Mouse (Mus musculus): ENCODE data around the gene Vmac. TPM values are rescaled to one million over a fixed set of nuclear protein-coding genes. Genes with fewer than 3 reads are reported as not detected.
A peak's percentile ranks its signal among the peaks of the same experiment; 100 is the strongest.

Gene Vmac
- polyA plus RNA-seq (2015; fragmentation: Nextera tagmentation; extraction: Ambion mirVana): 15.5 and 18.2 TPM in 2 replicates

DNA sequence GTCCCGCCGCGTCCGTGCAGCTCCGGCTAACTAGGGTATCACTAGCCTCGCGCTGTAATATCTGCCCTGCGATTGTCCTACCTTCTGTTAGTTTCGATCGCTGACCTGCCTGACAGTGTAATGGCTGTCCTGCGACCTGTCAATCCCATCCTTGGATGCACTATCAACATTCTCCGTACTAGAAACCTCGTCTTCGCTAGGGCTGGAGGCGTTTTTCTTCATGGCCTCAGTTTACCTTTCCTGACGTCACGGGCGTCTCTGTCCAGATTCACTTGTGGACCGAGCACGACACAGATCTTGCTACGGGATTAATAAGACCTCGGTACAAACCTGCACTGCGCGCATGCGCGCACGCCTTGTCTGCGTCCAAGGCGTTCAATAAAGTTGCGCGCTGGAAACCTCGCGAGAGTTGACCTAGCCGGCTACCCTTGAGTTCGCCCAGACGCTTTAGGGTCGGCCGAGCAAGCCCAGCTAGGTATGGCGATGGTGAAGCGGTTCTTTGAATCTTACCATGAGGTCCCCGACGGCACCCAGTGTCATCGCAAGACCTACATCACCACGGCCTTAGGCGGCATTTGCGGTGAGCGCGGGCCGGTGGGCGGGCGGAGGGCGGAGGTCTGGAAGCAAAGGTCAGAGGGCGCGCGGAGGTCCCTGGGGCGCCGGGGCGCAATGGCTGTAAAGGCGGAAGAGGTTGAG is at the start of gene Vmac, which contains the start of gene Ndufa11:
Vmac (minus strand) TSS at position 660 of the 696 bp plus-strand sequence.
Ndufa11 (plus strand) TSS at position 405 of the 696 bp plus-strand sequence.
- Histone ChIP-seq H3K4me2 (replicated peaks) (peak within 1 kb of the TSS; percentile 83), H3K4me1 (replicated peaks) (peaks cover 36% of the 10 kb centered on the region), H3K4me3 (replicated peaks) (peak within 1 kb of the TSS; percentile 84), H3K27me3 (no peaks in the 10 kb centered on the region), H3K36me3 (peaks cover 26% of the 10 kb centered on the region), H3K27ac (peak within 1 kb of the TSS; percentile 87), H3K9me3 (no peaks in the 10 kb centered on the region), H3K9ac (replicated peaks) (peak within 1 kb of the TSS; percentile 93)
- under 1% methylated on average over 59 of the region's 59 CpGs for WGBS
- ATAC-seq: peak; percentile 77

- H3K9ac ChIP-seq (replicated peaks): no peak overlapping the region
- no peak for ATAC-seq
- H3K36me3 ChIP-seq: peaks cover 53% of the 10 kb centered on the region
- H3K27me3 ChIP-seq: no peaks in the 10 kb centered on the region
- H3K4me2 ChIP-seq (replicated peaks): no peak overlapping the region
- peaks cover 26% of the 10 kb centered on the region for H3K4me1 ChIP-seq (replicated peaks)
- no peak overlapping the region for H3K27ac ChIP-seq
- no peaks in the 10 kb centered on the region for H3K9me3 ChIP-seq
- over 99% methylated on average over 27 of the region's 27 CpGs for WGBS
- no peak overlapping the region for H3K4me3 ChIP-seq (replicated peaks)
Measured at GRCm38 (mm10) chr17:56766631-56767405, 49.0 kb upstream of the Vmac start.

- peak overlapping the region; percentile 72 for H3K4me2 ChIP-seq (replicated peaks)
- peaks cover 30% of the 10 kb centered on the region for H3K4me1 ChIP-seq (replicated peaks)
- H3K9ac ChIP-seq (replicated peaks): peak overlapping the region; percentile 73
- peak overlapping the region; percentile 72 for H3K4me3 ChIP-seq (replicated peaks)
- H3K27me3 ChIP-seq: peaks cover 11% of the 10 kb centered on the region
- H3K9me3 ChIP-seq: no peaks in the 10 kb centered on the region
- WGBS: 60% methylated on average over 12 of the region's 12 CpGs
- H3K27ac ChIP-seq: peak overlapping the region; percentile 94
- peaks cover 39% of the 10 kb centered on the region for H3K36me3 ChIP-seq
- peak; percentile 14 for ATAC-seq
Measured at GRCm38 (mm10) chr17:56765431-56765830, 47.6 kb upstream of the Vmac start.

- Histone ChIP-seq H3K9ac (replicated peaks) (peak within 1 kb of the TSS; percentile 73), H3K36me3 (peaks cover 32% of the 10 kb centered on the region), H3K9me3 (no peaks in the 10 kb centered on the region), H3K27ac (peak within 1 kb of the TSS; percentile 94), H3K4me2 (replicated peaks) (peak within 1 kb of the TSS; percentile 72), H3K4me1 (replicated peaks) (peaks cover 30% of the 10 kb centered on the region), H3K27me3 (peaks cover 19% of the 10 kb centered on the region), H3K4me3 (replicated peaks) (peak within 1 kb of the TSS; percentile 72)
- peak; percentile 85 for ATAC-seq
- 1% methylated on average over 57 of the region's 58 CpGs for WGBS
Measured at GRCm38 (mm10) chr17:56764474-56765354, 46.9 kb upstream of the Vmac start, which contains the start of gene Dus3l. Gene Dus3l (plus strand): TSS chr17:56764757.

- Histone ChIP-seq H3K4me3 (replicated peaks) (peak overlapping the region; percentile 72), H3K27ac (peak overlapping the region; percentile 94), H3K4me2 (replicated peaks) (peak overlapping the region; percentile 72), H3K9ac (replicated peaks) (no peak overlapping the region), H3K27me3 (peaks cover 28% of the 10 kb centered on the region), H3K9me3 (no peaks in the 10 kb centered on the region), H3K4me1 (replicated peaks) (peaks cover 30% of the 10 kb centered on the region), H3K36me3 (peaks cover 23% of the 10 kb centered on the region)
- WGBS: 76% methylated on average over 8 of the region's 8 CpGs
- ATAC-seq: no peak
Measured at GRCm38 (mm10) chr17:56763741-56764250, 46.0 kb upstream of the Vmac start.

- H3K4me2 ChIP-seq (replicated peaks): peak overlapping the region; percentile 65
- H3K36me3 ChIP-seq: peaks cover 15% of the 10 kb centered on the region
- no peaks in the 10 kb centered on the region; the same call in 1 of the 2 replicates for H3K9me3 ChIP-seq
- no peak overlapping the region for H3K4me3 ChIP-seq (replicated peaks)
- no peak overlapping the region for H3K9ac ChIP-seq (replicated peaks)
- H3K27ac ChIP-seq: peak overlapping the region; percentile 95
- 47% methylated on average over 27 of the region's 27 CpGs for WGBS
- peaks cover 35% of the 10 kb centered on the region for H3K27me3 ChIP-seq
- H3K4me1 ChIP-seq (replicated peaks): peaks cover 30% of the 10 kb centered on the region
- no peak for ATAC-seq
Measured at GRCm38 (mm10) chr17:56762769-56763731, 45.2 kb upstream of the Vmac start.

DNA sequence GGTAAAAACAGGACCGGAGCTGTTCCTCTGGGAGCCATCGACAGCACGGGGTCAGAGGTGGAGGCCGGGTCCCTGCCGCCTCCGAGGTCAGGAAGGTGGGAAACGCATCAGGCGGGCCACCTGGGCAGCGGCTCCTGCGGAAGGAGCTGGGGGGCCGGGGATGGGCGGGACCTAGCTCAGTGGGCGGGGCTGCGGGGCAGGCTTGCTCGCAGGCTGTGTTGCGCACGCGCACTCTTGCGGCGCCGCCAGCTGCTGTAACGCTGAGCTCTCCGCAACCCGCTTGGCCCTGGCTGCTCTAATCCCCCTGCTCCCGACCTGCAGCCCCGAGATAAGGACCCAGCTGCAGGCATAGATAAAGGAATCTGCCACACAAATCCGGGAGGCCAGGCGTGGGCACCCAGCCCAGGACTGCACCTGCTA is 44.2 kb upstream of the Vmac start:
- Histone ChIP-seq H3K4me1 (replicated peaks) (peaks cover 38% of the 10 kb centered on the region), H3K9me3 (no peaks in the 10 kb centered on the region; the same call in 1 of the 2 replicates), H3K4me3 (replicated peaks) (peak overlapping the region; percentile 51), H3K9ac (replicated peaks) (peak overlapping the region; percentile 69), H3K27ac (peak overlapping the region; percentile 95), H3K36me3 (peaks cover 6% of the 10 kb centered on the region), H3K27me3 (peaks cover 45% of the 10 kb centered on the region), H3K4me2 (replicated peaks) (peak overlapping the region; percentile 65)
- peak; percentile 44 for ATAC-seq
- WGBS: under 1% methylated on average over 28 of the region's 28 CpGs

GRCm38 (mm10) chr17:56761077-56761476 is 43.3 kb upstream of the Vmac start:
- WGBS: 76% methylated on average over 3 of the region's 3 CpGs
- Histone ChIP-seq H3K4me2 (replicated peaks) (0 out of 2 replicates have a peak overlapping the region, but pooled peaks have one; percentile 65), H3K36me3 (no peaks in the 10 kb centered on the region), H3K9ac (replicated peaks) (no peak overlapping the region), H3K4me3 (replicated peaks) (no peak overlapping the region; the same call in 1 of the 2 replicates), H3K27ac (no peak overlapping the region), H3K27me3 (peaks cover 54% of the 10 kb centered on the region), H3K4me1 (replicated peaks) (peaks cover 44% of the 10 kb centered on the region), H3K9me3 (no peaks in the 10 kb centered on the region; the same call in 1 of the 2 replicates)
- no peak for ATAC-seq

DNA sequence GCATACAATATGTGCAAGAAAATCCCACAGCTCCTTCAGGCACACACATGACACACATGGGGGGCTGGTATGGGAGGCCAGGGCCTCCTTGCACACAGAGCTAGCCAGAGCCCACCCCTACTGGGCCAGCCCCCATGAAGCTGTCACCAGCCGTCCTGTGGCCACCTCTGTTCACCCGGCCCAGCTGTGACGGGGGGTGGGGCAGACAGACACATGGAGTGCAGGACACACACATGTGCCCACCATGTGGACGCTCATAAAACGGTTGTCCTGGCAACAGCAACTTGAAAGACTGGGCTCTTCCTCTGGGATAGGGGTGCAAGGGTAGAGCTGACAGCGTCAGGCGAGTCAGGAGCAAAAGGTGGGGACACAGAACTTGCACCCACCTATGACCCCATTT is 41.4 kb upstream of the Vmac start:
- H3K27ac ChIP-seq: no peak overlapping the region
- H3K36me3 ChIP-seq: no peaks in the 10 kb centered on the region
- H3K4me2 ChIP-seq (replicated peaks): no peak overlapping the region
- no peak for ATAC-seq
- peaks cover 72% of the 10 kb centered on the region for H3K27me3 ChIP-seq
- H3K9me3 ChIP-seq: no peaks in the 10 kb centered on the region; the same call in 1 of the 2 replicates
- peaks cover 36% of the 10 kb centered on the region for H3K4me1 ChIP-seq (replicated peaks)
- H3K4me3 ChIP-seq (replicated peaks): no peak overlapping the region
- WGBS: 58% methylated on average over 7 of the region's 7 CpGs
- H3K9ac ChIP-seq (replicated peaks): no peak overlapping the region

DNA sequence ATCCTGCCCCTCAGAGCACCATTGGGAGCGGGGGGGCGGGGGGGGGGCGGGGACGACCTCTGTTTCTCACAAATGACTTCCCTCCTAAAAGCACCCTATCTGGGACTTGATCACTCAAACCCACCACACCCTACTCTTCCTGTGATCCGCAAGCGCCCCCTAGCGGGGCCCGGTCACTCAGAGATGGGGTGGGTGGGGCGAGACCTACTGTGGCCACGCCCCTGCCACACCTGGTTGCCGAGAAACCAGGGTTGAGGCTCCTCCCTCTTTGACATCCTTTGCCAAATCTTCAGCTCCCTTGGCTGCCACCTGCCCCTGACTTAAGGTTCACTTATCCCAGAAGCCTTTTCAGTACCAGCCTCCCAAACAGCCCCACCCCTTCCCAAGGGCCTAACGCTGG is 40.3 kb upstream of the Vmac start:
- H3K9me3 ChIP-seq: no peaks in the 10 kb centered on the region; the same call in 1 of the 2 replicates
- H3K36me3 ChIP-seq: no peaks in the 10 kb centered on the region
- no peak overlapping the region; the same call in 1 of the 2 replicates for H3K4me3 ChIP-seq (replicated peaks)
- WGBS: 6% methylated on average over 12 of the region's 12 CpGs
- H3K4me2 ChIP-seq (replicated peaks): peak overlapping the region; percentile 73; the same call in 1 of the 2 replicates
- peaks cover 84% of the 10 kb centered on the region for H3K27me3 ChIP-seq
- no peak for ATAC-seq
- H3K9ac ChIP-seq (replicated peaks): no peak overlapping the region
- no peak overlapping the region for H3K27ac ChIP-seq
- peaks cover 29% of the 10 kb centered on the region for H3K4me1 ChIP-seq (replicated peaks)
